Mouse (Mus musculus) C2C12 (cell line): Measurements from ENCODE around the gene Gak. TPM values are rescaled to one million over a fixed set of nuclear protein-coding genes. Genes with fewer than 3 reads are reported as not detected.
"Not testable (repeated sequence)": the region's sequence is repeated elsewhere in the genome, so short reads cannot be mapped to it uniquely, and the experiment has no call there.

Source experiments
- H3K27me3 ChIP-seq: one replicate; pipeline ENCODE4 v1.6.1; 2011; ENCODE audit not compliant: control insufficient read depth, insufficient read depth, insufficient read length
- H3K36me3 ChIP-seq: one replicate; pipeline ENCODE4 v1.6.1; 2011; ENCODE audit not compliant: control insufficient read depth, insufficient read depth
- H3K4me3 ChIP-seq: one replicate; pipeline ENCODE4 v1.5.1; 2011; ENCODE audit warnings: mild to moderate bottlenecking, control low read depth; ENCODE audit not compliant: poor library complexity, insufficient read depth, severe bottlenecking
- H3K79me2 ChIP-seq: one replicate; pipeline ENCODE4 v1.6.1; 2011; ENCODE audit not compliant: control insufficient read depth, insufficient read depth
- H3K79me3 ChIP-seq: one replicate; pipeline ENCODE4 v1.6.1; 2011; ENCODE audit warnings: low read depth, control low read depth
- H3ac ChIP-seq: one replicate; pipeline ENCODE3; 2011; ENCODE audit warnings: low read depth; ENCODE audit not compliant: control insufficient read depth, insufficient read length
- CEBPB ChIP-seq: IDR thresholded peaks from one replicate; pipeline ENCODE4 v1.6.1; 2011; ENCODE audit warnings: low read depth, mild to moderate bottlenecking, control low read depth, moderate library complexity
- CTCF ChIP-seq: IDR thresholded peaks from one replicate; pipeline ENCODE4 v1.5.1; 2011; ENCODE audit not compliant: control insufficient read depth, insufficient read depth, insufficient read length
- FOSL1 ChIP-seq: IDR thresholded peaks from one replicate; pipeline ENCODE4 v1.8.0; 2011; ENCODE audit warnings: mild to moderate bottlenecking, low read length; ENCODE audit not compliant: poor library complexity, insufficient read depth, severe bottlenecking
- MAX ChIP-seq: IDR thresholded peaks from one replicate; pipeline ENCODE4 v1.6.1; 2011; ENCODE audit warnings: mild to moderate bottlenecking, control low read depth
- MYOD1 ChIP-seq: IDR thresholded peaks from one replicate; pipeline ENCODE4 v1.6.1; 2011; ENCODE audit warnings: low read depth; ENCODE audit not compliant: control insufficient read depth, insufficient read length
- MYOG ChIP-seq: IDR thresholded peaks from one replicate; pipeline ENCODE4 v1.6.1; 2011; ENCODE audit not compliant: control insufficient read depth, insufficient read length; ENCODE audit errors: extremely low read depth
- USF1 ChIP-seq: IDR thresholded peaks from one replicate; pipeline ENCODE4 v1.6.1; 2011; ENCODE audit warnings: low read depth, mild to moderate bottlenecking, control low read depth, moderate library complexity
- polyA plus RNA-seq: library from polyadenylated mRNA; unstranded; fragments of >200 nt; fragmentation: generic; extraction: Trizol; gene quantifications from one replicate; pipeline ENCODE4 v1.2.1, GENCODE M21; 2012; ENCODE audit warnings: missing spikeins

Gak gene
- polyA plus RNA-seq, 1 experiment = 44.0 TPM

- no peaks in the 10 kb centered on the region for H3K79me3 ChIP-seq
- no peaks in the 10 kb centered on the region for H3K79me2 ChIP-seq
- no peaks in the 10 kb centered on the region for H3K27me3 ChIP-seq
- H3K36me3 ChIP-seq = peaks cover 6% of the 10 kb centered on the region
- no peak overlapping the region for H3ac ChIP-seq
- H3K4me3 ChIP-seq = no peak overlapping the region
- TF ChIP-seq MYOD1 (no peak), USF1 (no peak), MYOG (no peak), CEBPB (no peak), CTCF (no peak), FOSL1 (no peak), MAX (no peak)
Measured at GRCm38 (mm10) chr5:108646343-108646660, 16.7 kb upstream of the Gak start.

- Histone ChIP-seq H3K79me2 (no peaks in the 10 kb centered on the region), H3K79me3 (no peaks in the 10 kb centered on the region), H3K27me3 (no peaks in the 10 kb centered on the region), H3ac (no peak overlapping the region), H3K36me3 (peaks cover 6% of the 10 kb centered on the region), H3K4me3 (no peak overlapping the region)
- TF ChIP-seq CEBPB (no peak), MAX (no peak)
Measured at GRCm38 (mm10) chr5:108645651-108646342, 16.2 kb upstream of the Gak start.

- Histone ChIP-seq H3ac (no peak overlapping the region), H3K36me3 (peaks cover 6% of the 10 kb centered on the region), H3K79me3 (no peaks in the 10 kb centered on the region), H3K4me3 (no peak overlapping the region), H3K27me3 (no peaks in the 10 kb centered on the region), H3K79me2 (no peaks in the 10 kb centered on the region)
- TF ChIP-seq CTCF = no peak
- no peak for TF ChIP-seq MAX
- no peak for TF ChIP-seq FOSL1
Measured at GRCm38 (mm10) chr5:108643674-108644073, 14.1 kb upstream of the Gak start.

- TF ChIP-seq MYOD1 = no peak
- no peak for TF ChIP-seq CTCF
- TF ChIP-seq MAX = no peak
- TF ChIP-seq MYOG = no peak
- TF ChIP-seq FOSL1 = no peak
- Histone ChIP-seq H3K79me3 (no peaks in the 10 kb centered on the region), H3K27me3 (no peaks in the 10 kb centered on the region)
Measured at GRCm38 (mm10) chr5:108636172-108636571, 6.6 kb upstream of the Gak start.

GRCm38 (mm10) chr5:108634088-108634487 lies 4.5 kb upstream of the Gak start:
- H3K79me3 ChIP-seq, H3K36me3 ChIP-seq, H3ac ChIP-seq, H3K4me3 ChIP-seq, H3K27me3 ChIP-seq: not testable (repeated sequence)
- peaks cover 18% of the 10 kb centered on the region for H3K79me2 ChIP-seq

More at GRCm38 (mm10) chr5:108636172-108636571, 6.6 kb upstream of the Gak start:
- no peaks in the 10 kb centered on the region for H3K36me3 ChIP-seq
- H3K79me2 ChIP-seq = no peaks in the 10 kb centered on the region
- H3ac ChIP-seq = no peak overlapping the region
- H3K4me3 ChIP-seq = no peak overlapping the region

GRCm38 (mm10) chr5:108633676-108634075 lies 4.1 kb upstream of the Gak start:
- H3K4me3 ChIP-seq = no peak overlapping the region
- peaks cover 22% of the 10 kb centered on the region for H3K79me2 ChIP-seq
- H3K79me3 ChIP-seq = peaks cover 9% of the 10 kb centered on the region
- no peak overlapping the region for H3ac ChIP-seq
- H3K27me3 ChIP-seq = no peaks in the 10 kb centered on the region
- no peaks in the 10 kb centered on the region for H3K36me3 ChIP-seq
- no peak for TF ChIP-seq CEBPB
- TF ChIP-seq FOSL1 = no peak
- TF ChIP-seq USF1 = no peak
- TF ChIP-seq CTCF = no peak
- TF ChIP-seq MYOD1 = no peak
- TF ChIP-seq MYOG = no peak
- no peak for TF ChIP-seq MAX
